26 mouse cellular contexts compared by ENCODE assay signal in the genomic region with DNA sequence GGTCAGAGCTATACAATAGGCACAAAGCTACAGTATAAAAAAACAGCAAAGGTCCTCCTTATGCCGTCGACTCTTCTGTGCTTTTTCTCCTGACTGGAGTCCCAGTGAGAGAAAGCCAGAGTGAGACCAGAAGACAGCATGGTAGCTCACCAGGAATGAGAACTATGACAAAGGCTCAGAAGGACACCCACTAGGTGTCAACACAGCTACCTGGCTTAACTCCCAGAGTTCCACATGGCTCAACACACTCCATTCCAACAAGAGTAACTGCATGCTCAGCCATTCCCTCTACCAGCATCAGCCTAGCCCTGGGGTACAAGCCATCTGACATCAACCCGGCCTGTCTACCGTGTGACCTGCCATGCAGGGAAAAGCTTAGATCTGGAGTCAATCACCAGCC.
DNase-seq lines count a peak whose midpoint lies in the region; ATAC-seq and TF ChIP-seq lines count a peak whose summit lies in the region.
"Had no signal": no experiment of that assay in that cellular context is flagged by ENCODE, and none has a peak within 500 bp of the region (broad histone marks: within the 10 kb centered on the region; RNA-seq: fewer than 3 reads in every experiment).

No protein-coding gene starts in this region.

- no peak overlapping the region for H3K27ac ChIP-seq in forebrain, embryonic 11.5 days (ENCODE audit: low read depth, low read length)
- no peak overlapping the region for H3K27ac ChIP-seq in forebrain, embryonic 16.5 days (ENCODE audit: low read length)
- H3K27ac ChIP-seq in liver, adult 2 months (replicated peaks; ENCODE audit: insufficient read depth, low read depth, low read length): no peak overlapping the region
- H3K27ac ChIP-seq: embryonic facial prominence, embryonic 12.5 days; hindbrain, embryonic 10.5 days; kidney, postnatal 0 days; limb, embryonic 10.5 days; limb, embryonic 15.5 days; liver, embryonic 15.5 days had no signal

- H3K4me2 ChIP-seq in forebrain, embryonic 11.5 days (ENCODE audit: low read depth, low read length, severe bottlenecking): no peak overlapping the region
- no peak overlapping the region for H3K4me2 ChIP-seq in forebrain, embryonic 16.5 days (ENCODE audit: low read length)
- H3K4me2 ChIP-seq: embryonic facial prominence, embryonic 12.5 days; limb, embryonic 15.5 days; liver, embryonic 15.5 days; lung, embryonic 14.5 days had no signal

- H3K27me3 ChIP-seq in forebrain, embryonic 11.5 days (ENCODE audit: control insufficient read depth, insufficient read depth, low read length): no peaks in the 10 kb centered on the region
- H3K27me3 ChIP-seq in forebrain, embryonic 16.5 days (replicated peaks; ENCODE audit: control insufficient read depth, insufficient read depth, low read length): no peaks in the 10 kb centered on the region
- no peaks in the 10 kb centered on the region for H3K27me3 ChIP-seq in liver, adult 2 months (ENCODE audit: control insufficient read depth, insufficient read depth, low read length)
- H3K27me3 ChIP-seq: embryonic facial prominence, embryonic 12.5 days; limb, embryonic 15.5 days; liver, embryonic 15.5 days had no signal

- peaks cover 9% of the 10 kb centered on the region; the same call in 1 of the 2 replicates for H3K36me3 ChIP-seq in forebrain, embryonic 11.5 days (ENCODE audit: control insufficient read depth, insufficient read depth, low read length)
- peaks cover 61% of the 10 kb centered on the region for H3K36me3 ChIP-seq in forebrain, embryonic 16.5 days (ENCODE audit: control insufficient read depth, insufficient read depth)
- peaks cover 75% of the 10 kb centered on the region for H3K36me3 ChIP-seq in liver, adult 2 months (ENCODE audit: control insufficient read depth, insufficient read depth, low read length)

- peak; percentile 10 for DNase-seq in forebrain, embryonic 11.5 days (ENCODE audit: low spot score)
- peak; percentile 50 for DNase-seq in liver, adult 2 months (ENCODE audit: extremely low read depth, low read depth, low spot score)
- no peak for DNase-seq in liver
- peak; percentile 77 for DNase-seq in cerebellum, adult 9-11 months
- no peak for DNase-seq in right cerebral cortex, adult 18-20 months
- no peak for DNase-seq in right cerebral cortex, adult 2 months (ENCODE audit: low spot score in 2 of 2)
- no peak for DNase-seq in right cerebral cortex, postnatal 14 days
- DNase-seq: adrenal gland, postnatal 36 days; embryo, embryonic 11 days; heart, postnatal 14 days; kidney, adult 2 months; kidney, postnatal 4 days; layer of hippocampus, postnatal 36 days; lung, embryonic 14.5 days; lung, postnatal 14 days; midbrain, embryonic 14.5 days; spleen, adult 18-20 months; thymus, postnatal 25 days had no signal

- no peak for TF ChIP-seq CTCF in liver, adult 2 months (IDR thresholded peaks at IDR 0.05; ENCODE audit: low read depth, low read length)

- ATAC-seq in forebrain, embryonic 11.5 days (replicated peaks; ENCODE audit: low FRiP score): no peak
- ATAC-seq in forebrain, embryonic 16.5 days: no peak
- ATAC-seq: hindbrain, embryonic 16.5 days had no signal

- H3K9me3 ChIP-seq in forebrain, embryonic 11.5 days (ENCODE audit: control insufficient read depth, low read length): no peaks in the 10 kb centered on the region
- H3K9me3 ChIP-seq in forebrain, embryonic 16.5 days (ENCODE audit: control insufficient read depth, low read length): no peaks in the 10 kb centered on the region
- H3K9me3 ChIP-seq: embryonic facial prominence, embryonic 12.5 days; hindbrain, embryonic 10.5 days; limb, embryonic 10.5 days; limb, embryonic 15.5 days; liver, embryonic 15.5 days had no signal

- no peak for TF ChIP-seq POLR2A in liver, adult 2 months (IDR thresholded peaks at IDR 0.05; ENCODE audit: extremely low read depth, insufficient read depth, low read length)

- H3K4me1 ChIP-seq in forebrain, embryonic 11.5 days (replicated peaks; ENCODE audit: control insufficient read depth, insufficient read depth, low read length): no peaks in the 10 kb centered on the region
- no peaks in the 10 kb centered on the region for H3K4me1 ChIP-seq in forebrain, embryonic 16.5 days (replicated peaks; ENCODE audit: control insufficient read depth, insufficient read depth, low read length)
- H3K4me1 ChIP-seq in liver, adult 2 months (ENCODE audit: control insufficient read depth, insufficient read depth, low read length): peaks cover 11% of the 10 kb centered on the region
- H3K4me1 ChIP-seq: embryonic facial prominence, embryonic 12.5 days; hindbrain, embryonic 10.5 days; limb, embryonic 10.5 days; limb, embryonic 15.5 days had no signal

- H3K9ac ChIP-seq in forebrain, embryonic 11.5 days (ENCODE audit: low read length): no peak overlapping the region
- H3K9ac ChIP-seq in forebrain, embryonic 16.5 days (replicated peaks; ENCODE audit: low read depth, low read length): no peak overlapping the region
- H3K9ac ChIP-seq in liver, adult 2 months (ENCODE audit: low read depth, low read length): no peak overlapping the region
- H3K9ac ChIP-seq: embryonic facial prominence, embryonic 12.5 days; limb, embryonic 15.5 days; liver, embryonic 15.5 days; lung, embryonic 14.5 days had no signal

- H3K79me2 ChIP-seq in liver, adult 2 months (ENCODE audit: control insufficient read depth, insufficient read depth, low read length): no peaks in the 10 kb centered on the region

- WGBS in forebrain, embryonic 11.5 days: 94% methylated on average over 4 of the region's 4 CpGs
- WGBS in forebrain, embryonic 16.5 days: 91% methylated on average over 4 of the region's 4 CpGs
- WGBS in liver, adult 2 months: 90% methylated on average over 4 of the region's 4 CpGs

- no peak overlapping the region for H3K4me3 ChIP-seq in forebrain, embryonic 11.5 days (ENCODE audit: low read depth, low read length)
- no peak overlapping the region for H3K4me3 ChIP-seq in forebrain, embryonic 16.5 days (replicated peaks; ENCODE audit: low read length)
- no peak overlapping the region for H3K4me3 ChIP-seq in liver, adult 2 months (ENCODE audit: insufficient read depth, low read depth, low read length)
- H3K4me3 ChIP-seq: embryonic facial prominence, embryonic 12.5 days; hindbrain, embryonic 10.5 days; limb, embryonic 10.5 days; limb, embryonic 15.5 days; liver, embryonic 15.5 days had no signal

Comparison
In these comparisons a context has a peak if more than half of its experiments do, and no peak if none do; other contexts are left out.
1. DNase-seq: peak in forebrain, embryonic 11.5 days (single experiment), liver, adult 2 months (single experiment) and cerebellum, adult 9-11 months (single experiment); none in liver (single experiment), right cerebral cortex, adult 18-20 months (single experiment), right cerebral cortex, adult 2 months (0 of 2) and right cerebral cortex, postnatal 14 days (single experiment).